Mouse (Mus musculus): Measurements from ENCODE around the gene Ldhd. TPM values are rescaled to one million over a fixed set of nuclear protein-coding genes. Genes with fewer than 3 reads are reported as not detected.
A peak's percentile ranks its signal among the peaks of the same experiment; 100 is the strongest.

Gene Ldhd
- polyA plus RNA-seq, 1 experiment from 2014 or later: 0.85 TPM

DNA sequence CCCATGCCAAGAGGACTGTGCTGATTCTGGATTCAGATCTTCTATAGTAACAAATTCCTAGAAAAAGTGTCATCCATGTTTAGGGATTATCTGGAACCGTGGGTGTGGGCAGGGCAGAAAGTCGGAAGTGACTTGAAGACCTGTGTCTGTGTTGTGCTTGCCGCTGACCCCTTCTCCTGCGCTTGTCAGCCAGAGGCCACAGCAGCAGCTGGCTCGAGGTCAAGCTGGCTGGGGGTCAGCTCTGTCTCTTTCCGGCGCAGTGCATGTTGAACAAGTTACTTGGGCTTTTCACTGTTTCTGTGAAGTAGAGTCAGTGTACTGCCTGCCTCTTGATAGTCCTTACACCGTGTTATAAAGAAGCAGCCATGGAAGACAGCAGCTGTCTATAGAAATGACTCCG, 23.2 kb downstream of the Ldhd start:
- Histone ChIP-seq H3K9me3 (ENCODE audit: low read length) (no peaks in the 10 kb centered on the region), H3K36me3 (replicated peaks; ENCODE audit: insufficient read depth, low read length) (0 out of 2 replicates have a peak, but pooled peaks cover 7% of the 10 kb centered on the region), H3K27ac (ENCODE audit: low read depth) (no peak overlapping the region), H3K27me3 (ENCODE audit: insufficient read depth, low read length) (no peaks in the 10 kb centered on the region), H3K4me1 (ENCODE audit: insufficient read depth) (no peaks in the 10 kb centered on the region), H3K4me2 (ENCODE audit: low read depth, low read length) (no peak overlapping the region), H3K9ac (replicated peaks) (no peak overlapping the region), H3K4me3 (ENCODE audit: low read depth, low read length) (no peak overlapping the region)
- no peak for DNase-seq
- ATAC-seq: no peak
- TF ChIP-seq EP300 (IDR thresholded peaks at IDR 0.05; ENCODE audit: low read depth) (no peak), CTCF (IDR thresholded peaks at IDR 0.05; ENCODE audit: low read depth) (no peak)
- WGBS (ENCODE audit: insufficient replicate concordance): 81% methylated on average over 9 of the region's 9 CpGs

DNA sequence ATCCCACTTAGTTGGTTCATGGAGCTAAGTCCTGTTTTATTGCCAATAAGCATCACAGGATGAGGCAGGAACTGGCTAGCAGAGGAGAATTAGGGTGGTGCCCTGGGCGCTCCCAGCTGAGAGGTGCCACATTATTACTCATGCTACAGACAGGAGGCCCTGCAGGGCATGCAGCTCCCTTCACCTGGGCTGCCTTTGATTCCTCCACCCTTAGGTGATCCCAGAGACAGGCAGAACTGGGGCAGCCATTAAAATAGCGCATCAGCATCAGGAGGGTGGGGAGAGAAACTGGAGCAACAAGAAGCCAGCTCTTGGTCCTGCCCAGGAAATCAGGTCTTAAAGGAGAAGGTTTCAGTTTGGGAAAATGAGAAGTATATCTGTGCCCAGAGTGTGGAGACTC, 25.2 kb downstream of the Ldhd start:
- WGBS (ENCODE audit: insufficient replicate concordance): 73% methylated on average over 2 of the region's 2 CpGs
- DNase-seq: no peak

DNA sequence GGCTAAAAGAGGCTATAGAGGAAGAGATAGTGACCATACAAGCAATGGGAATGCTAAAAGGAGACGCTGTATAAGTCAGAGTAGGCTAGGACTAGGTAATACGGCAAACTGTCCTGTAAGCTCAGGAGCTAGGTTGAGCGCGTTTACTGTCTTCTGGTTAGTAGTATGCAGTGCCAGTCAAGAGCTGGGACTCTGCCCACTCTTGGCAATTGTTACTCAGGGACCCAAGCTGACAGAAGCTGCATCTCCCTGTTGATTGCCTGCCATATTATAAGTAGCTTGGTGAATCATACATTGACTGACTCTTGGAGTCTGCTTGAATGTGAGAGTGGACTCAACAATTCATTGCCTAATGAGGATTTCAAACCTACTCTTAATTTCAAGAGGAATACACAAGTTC, 28.1 kb downstream of the Ldhd start:
- H3K9ac ChIP-seq (replicated peaks): no peak overlapping the region
- ATAC-seq (no peak), DNase-seq (no peak)
- peaks cover 6% of the 10 kb centered on the region for H3K4me1 ChIP-seq (ENCODE audit: insufficient read depth)
- H3K27me3 ChIP-seq (ENCODE audit: insufficient read depth, low read length): no peaks in the 10 kb centered on the region
- H3K27ac ChIP-seq (ENCODE audit: low read depth): no peak overlapping the region
- 96% methylated on average over 4 of the region's 4 CpGs for WGBS (ENCODE audit: insufficient replicate concordance)
- no peak overlapping the region for H3K4me3 ChIP-seq (ENCODE audit: low read depth, low read length)
- no peaks in the 10 kb centered on the region for H3K9me3 ChIP-seq (ENCODE audit: low read length)
- H3K4me2 ChIP-seq (ENCODE audit: low read depth, low read length): no peak overlapping the region
- H3K36me3 ChIP-seq (replicated peaks; ENCODE audit: insufficient read depth, low read length): 0 out of 2 replicates have a peak, but pooled peaks cover 4% of the 10 kb centered on the region
- TF ChIP-seq EP300 (IDR thresholded peaks at IDR 0.05; ENCODE audit: low read depth) (no peak), CTCF (IDR thresholded peaks at IDR 0.05; ENCODE audit: low read depth) (no peak)

More for the DNA sequence above, 25.2 kb downstream of the Ldhd start:
- Histone ChIP-seq H3K27ac (ENCODE audit: low read depth) (no peak overlapping the region), H3K36me3 (replicated peaks; ENCODE audit: insufficient read depth, low read length) (0 out of 2 replicates have a peak, but pooled peaks cover 7% of the 10 kb centered on the region), H3K4me1 (ENCODE audit: insufficient read depth) (no peaks in the 10 kb centered on the region), H3K4me2 (ENCODE audit: low read depth, low read length) (no peak overlapping the region), H3K4me3 (ENCODE audit: low read depth, low read length) (no peak overlapping the region), H3K27me3 (ENCODE audit: insufficient read depth, low read length) (no peaks in the 10 kb centered on the region), H3K9ac (replicated peaks) (no peak overlapping the region), H3K9me3 (ENCODE audit: low read length) (no peaks in the 10 kb centered on the region)
- ATAC-seq: no peak
- TF ChIP-seq CTCF (IDR thresholded peaks at IDR 0.05; ENCODE audit: low read depth) (no peak), EP300 (IDR thresholded peaks at IDR 0.05; ENCODE audit: low read depth) (no peak)

DNA sequence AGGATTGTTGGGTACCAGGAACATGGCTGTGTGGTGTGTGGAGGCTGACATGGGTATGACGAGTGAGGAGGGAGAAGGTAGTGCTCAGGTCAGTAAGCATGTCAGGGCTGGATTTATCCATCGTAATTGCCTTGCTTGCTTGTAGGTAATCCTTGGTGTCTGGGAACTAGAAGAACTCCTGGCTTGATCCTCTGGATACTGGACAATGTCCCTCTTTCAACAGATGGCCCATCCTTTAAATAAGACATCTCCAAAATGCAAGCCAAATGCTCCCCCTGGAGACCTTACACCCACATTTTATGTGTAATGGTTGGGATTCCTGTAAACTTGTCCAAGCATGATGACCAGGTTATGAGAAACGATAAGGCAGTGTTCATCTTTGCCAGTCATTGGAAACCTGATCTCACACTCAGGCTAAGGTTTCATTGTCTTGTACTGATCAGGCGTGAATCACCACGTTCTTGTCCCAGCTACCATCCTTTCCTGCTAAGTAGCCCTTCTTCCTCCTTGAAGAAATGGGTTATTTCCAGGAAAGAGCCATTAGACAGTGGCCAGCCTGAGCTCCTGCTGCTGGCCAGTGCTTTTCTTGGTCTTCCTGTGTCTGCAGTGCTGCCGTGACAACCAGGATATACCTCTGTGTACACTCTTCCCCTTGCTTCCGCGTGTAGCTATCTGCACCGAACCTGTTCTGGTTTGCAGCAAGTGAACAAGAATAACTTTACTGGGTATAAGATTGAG, 30.3 kb downstream of the Ldhd start:
- H3K36me3 ChIP-seq (replicated peaks; ENCODE audit: insufficient read depth, low read length): 0 out of 2 replicates have a peak, but pooled peaks cover 4% of the 10 kb centered on the region
- ATAC-seq: no peak
- no peak overlapping the region for H3K4me3 ChIP-seq (ENCODE audit: low read depth, low read length)
- H3K27ac ChIP-seq (ENCODE audit: low read depth): no peak overlapping the region
- H3K27me3 ChIP-seq (ENCODE audit: insufficient read depth, low read length): no peaks in the 10 kb centered on the region
- H3K4me1 ChIP-seq (ENCODE audit: insufficient read depth): peaks cover 27% of the 10 kb centered on the region
- 57% methylated on average over 9 of the region's 9 CpGs for WGBS (ENCODE audit: insufficient replicate concordance)
- no peak overlapping the region for H3K4me2 ChIP-seq (ENCODE audit: low read depth, low read length)
- no peak overlapping the region for H3K9ac ChIP-seq (replicated peaks)
- DNase-seq: no peak
- TF ChIP-seq EP300 (IDR thresholded peaks at IDR 0.05; ENCODE audit: low read depth): no peak
- TF ChIP-seq CTCF (IDR thresholded peaks at IDR 0.05; ENCODE audit: low read depth): no peak
- no peaks in the 10 kb centered on the region for H3K9me3 ChIP-seq (ENCODE audit: low read length)

DNA sequence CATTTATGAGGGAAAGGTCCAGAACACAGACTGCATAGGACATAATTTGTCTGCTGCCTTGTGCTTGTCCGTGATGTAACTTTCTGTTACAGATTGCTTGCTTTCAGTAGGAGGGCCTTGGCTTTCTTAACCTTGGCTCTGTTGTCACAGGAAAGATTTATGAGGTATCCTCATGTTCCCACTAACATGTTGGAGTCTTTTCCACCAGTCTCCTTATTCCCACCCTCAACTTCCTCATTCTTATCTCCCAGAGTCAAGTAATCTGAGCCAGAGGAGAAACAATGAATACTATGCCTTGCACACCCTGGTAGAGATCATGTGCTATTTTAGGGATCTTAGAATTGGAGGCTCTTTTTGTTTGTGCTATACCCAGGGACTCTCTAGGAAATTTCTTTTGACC, 32.9 kb downstream of the Ldhd start:
- ATAC-seq: no peak
- Histone ChIP-seq H3K27me3 (ENCODE audit: insufficient read depth, low read length) (no peaks in the 10 kb centered on the region), H3K9me3 (ENCODE audit: low read length) (no peaks in the 10 kb centered on the region), H3K4me1 (ENCODE audit: insufficient read depth) (peaks cover 47% of the 10 kb centered on the region), H3K4me3 (ENCODE audit: low read depth, low read length) (no peak overlapping the region), H3K36me3 (replicated peaks; ENCODE audit: insufficient read depth, low read length) (no peaks in the 10 kb centered on the region; the same call in 1 of the 2 replicates), H3K4me2 (ENCODE audit: low read depth, low read length) (no peak overlapping the region), H3K27ac (ENCODE audit: low read depth) (peak overlapping the region; percentile 83), H3K9ac (replicated peaks) (no peak overlapping the region; the same call in 1 of the 2 replicates)
- no peak for DNase-seq
- 63% methylated on average over 1 of the region's 1 CpGs for WGBS (ENCODE audit: insufficient replicate concordance)
- TF ChIP-seq CTCF (IDR thresholded peaks at IDR 0.05; ENCODE audit: low read depth) (no peak), EP300 (IDR thresholded peaks at IDR 0.05; ENCODE audit: low read depth) (no peak)

DNA sequence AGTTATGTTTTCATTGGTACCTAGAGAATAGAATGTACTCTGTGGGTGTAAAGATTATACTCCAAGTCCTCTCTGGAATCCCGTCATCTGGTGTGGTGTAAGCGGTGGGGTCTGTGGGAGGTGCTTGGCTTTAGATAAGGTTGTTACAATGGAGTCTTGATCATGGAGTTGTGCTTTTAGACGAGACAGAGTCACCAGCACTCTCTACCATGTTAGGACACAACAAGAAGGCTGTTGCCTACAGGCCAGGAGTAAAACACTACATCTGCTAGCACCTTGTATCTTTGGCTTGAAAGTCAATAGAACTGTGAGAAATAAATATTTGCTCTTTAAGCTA, 33.7 kb downstream of the Ldhd start:
- TF ChIP-seq EP300 (IDR thresholded peaks at IDR 0.05; ENCODE audit: low read depth) (no peak), CTCF (IDR thresholded peaks at IDR 0.05; ENCODE audit: low read depth) (no peak)
- 18% methylated on average over 3 of the region's 3 CpGs for WGBS (ENCODE audit: insufficient replicate concordance)
- Histone ChIP-seq H3K9me3 (ENCODE audit: low read length) (no peaks in the 10 kb centered on the region), H3K9ac (replicated peaks) (no peak overlapping the region; the same call in 1 of the 2 replicates), H3K27me3 (ENCODE audit: insufficient read depth, low read length) (no peaks in the 10 kb centered on the region), H3K4me1 (ENCODE audit: insufficient read depth) (peaks cover 47% of the 10 kb centered on the region), H3K4me2 (ENCODE audit: low read depth, low read length) (peak overlapping the region; percentile 62), H3K27ac (ENCODE audit: low read depth) (peak overlapping the region; percentile 83), H3K36me3 (replicated peaks; ENCODE audit: insufficient read depth, low read length) (no peaks in the 10 kb centered on the region; the same call in 1 of the 2 replicates), H3K4me3 (ENCODE audit: low read depth, low read length) (no peak overlapping the region)
- no peak for DNase-seq
- peak; percentile 5; the same call in 1 of the 2 replicates for ATAC-seq

Data from liver, postnatal 0 days (tissue).